Mouse (Mus musculus) neural tube, embryonic 11.5 days (tissue): ENCODE data around the gene Elk3. TPM values are rescaled to one million over a fixed set of nuclear protein-coding genes. Genes with fewer than 3 reads are reported as not detected.

Experiments
- ATAC-seq: fragments of 200-750 bp; cut with Nextera tagmentation; 2 replicates; pipeline ENCODE4 v1.8.0; 2017; ENCODE audit warnings: moderate number of reproducible peaks, mild to moderate bottlenecking, moderate TSS enrichment, moderate library complexity; ENCODE audit not compliant: insufficient read depth, low FRiP score, low TSS enrichment
- DNase-seq: peaks from one replicate; pipeline ENCODE4 v3.0.0-alpha.2; 2015; ENCODE audit warnings: low spot score
- H3K27ac ChIP-seq: fragments of 300-500 bp; sonication (generic); 2 replicates; pipeline ENCODE4 v1.5.1; 2014; ENCODE audit warnings: low read depth, mild to moderate bottlenecking, low read length
- H3K27me3 ChIP-seq: fragments of 300-500 bp; sonication (generic); 2 replicates; pipeline ENCODE4 v1.6.1; 2014; ENCODE audit warnings: mild to moderate bottlenecking, low read length, mixed read lengths; ENCODE audit not compliant: control insufficient read depth, insufficient read depth
- H3K36me3 ChIP-seq: fragments of 300-500 bp; sonication (generic); 2 replicates; pipeline ENCODE4 v1.6.1; 2014; ENCODE audit warnings: mild to moderate bottlenecking, low read length, moderate library complexity, mixed read lengths; ENCODE audit not compliant: control insufficient read depth, insufficient read depth
- H3K4me1 ChIP-seq: fragments of 300-500 bp; sonication (generic); 2 replicates; pipeline ENCODE4 v1.6.1; 2014; ENCODE audit warnings: low read length, mixed read lengths; ENCODE audit not compliant: control insufficient read depth, insufficient read depth
- H3K4me2 ChIP-seq: fragments of 300-500 bp; sonication (generic); 2 replicates; pipeline ENCODE4 v1.6.1; 2014; ENCODE audit warnings: low read depth, mild to moderate bottlenecking, moderate library complexity
- H3K4me3 ChIP-seq: fragments of 300-500 bp; sonication (generic); 2 replicates; pipeline ENCODE4 v1.5.1; 2014; ENCODE audit warnings: low read depth, low read length
- H3K9ac ChIP-seq: fragments of 300-500 bp; sonication (generic); 2 replicates; pipeline ENCODE4 v1.6.1; 2014; ENCODE audit warnings: mild to moderate bottlenecking, low read length
- H3K9me3 ChIP-seq: fragments of 300-500 bp; sonication (generic); 2 replicates; pipeline ENCODE4 v1.6.1; 2016; ENCODE audit warnings: low read length; ENCODE audit not compliant: control insufficient read depth
- WGBS: fragments of 180-500 bp; shearing (Covaris S2); extraction: QIAGEN DNeasy Blood & Tissue Kit; methylation state at CpG from one replicate; pipeline ENCODE4 v1.1.7; 2014; 5-methylcytosine and 5-hydroxymethylcytosine counted together
- polyA plus RNA-seq: library from polyadenylated mRNA; unstranded; fragments of >200 nt; fragmentation: Nextera tagmentation; extraction: Ambion mirVana; gene quantifications from 2 replicates; pipeline ENCODE4 v1.2.1, GENCODE M21; 2014

Elk3 gene
- polyA plus RNA-seq, 1 experiment from 2014 or later, result 21.9 TPM

- WGBS, result 64% methylated on average over 2 of the region's 2 CpGs
- Histone ChIP-seq H3K9me3 (no peaks in the 10 kb centered on the region), H3K36me3 (no peaks in the 10 kb centered on the region), H3K27me3 (no peaks in the 10 kb centered on the region), H3K4me2 (no peak overlapping the region), H3K4me3 (no peak overlapping the region), H3K9ac (no peak overlapping the region), H3K27ac (no peak overlapping the region), H3K4me1 (peaks cover 7% of the 10 kb centered on the region; the same call in 1 of the 2 replicates)
- DNase-seq (no peak), ATAC-seq (no peak)
These were observed 36.6 kb downstream of the Elk3 start for GRCm38 (mm10) chr10:93274277-93274696.

- WGBS, result 87% methylated on average over 14 of the region's 14 CpGs
- Histone ChIP-seq H3K9ac (no peak overlapping the region), H3K27ac (no peak overlapping the region), H3K36me3 (no peaks in the 10 kb centered on the region), H3K4me3 (no peak overlapping the region), H3K4me2 (no peak overlapping the region), H3K9me3 (no peaks in the 10 kb centered on the region), H3K4me1 (peaks cover 7% of the 10 kb centered on the region; the same call in 1 of the 2 replicates), H3K27me3 (no peaks in the 10 kb centered on the region)
- ATAC-seq (no peak), DNase-seq (no peak)
These were observed 37.7 kb downstream of the Elk3 start for GRCm38 (mm10) chr10:93272986-93273982.

GRCm38 (mm10) chr10:93271831-93272230 lies 39.1 kb downstream of the Elk3 start:
- 87% methylated on average over 7 of the region's 7 CpGs for WGBS

DNA sequence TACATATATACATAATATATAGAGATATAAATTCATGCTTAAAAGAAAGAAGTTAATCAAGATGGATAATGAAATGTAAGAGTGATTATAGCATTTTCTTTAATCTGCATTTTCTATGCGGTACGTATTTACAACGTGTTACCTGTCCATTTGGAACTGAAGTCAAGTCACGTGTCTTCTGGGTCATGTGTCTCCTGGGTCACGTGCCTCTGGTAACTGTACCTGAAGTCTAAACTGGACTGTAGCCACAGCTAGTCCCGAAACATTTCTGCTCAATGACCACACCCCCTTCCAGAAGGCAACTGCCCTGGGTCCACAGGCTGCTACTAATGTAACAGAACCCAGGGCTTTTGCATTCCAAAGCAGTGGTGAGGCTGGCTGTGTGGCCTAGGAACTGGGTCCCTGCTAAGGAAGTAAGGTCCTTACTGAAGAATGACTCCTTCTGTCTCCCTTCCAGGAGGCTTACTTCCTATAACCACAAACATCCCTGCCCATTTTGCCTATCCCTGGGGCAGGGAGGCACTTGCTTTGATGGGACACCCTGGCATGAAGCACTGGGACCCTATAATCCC lies 40.0 kb downstream of the Elk3 start:
- DNase-seq (no peak), ATAC-seq (no peak)
- H3K27ac ChIP-seq, result no peak overlapping the region
- 92% methylated on average over 6 of the region's 6 CpGs for WGBS
- H3K9me3 ChIP-seq, result no peaks in the 10 kb centered on the region
- peaks cover 3% of the 10 kb centered on the region; the same call in 1 of the 2 replicates for H3K4me1 ChIP-seq
- H3K4me2 ChIP-seq, result no peak overlapping the region
- no peak overlapping the region for H3K9ac ChIP-seq
- H3K4me3 ChIP-seq, result no peak overlapping the region
- no peaks in the 10 kb centered on the region for H3K36me3 ChIP-seq
- no peaks in the 10 kb centered on the region for H3K27me3 ChIP-seq

More at GRCm38 (mm10) chr10:93271831-93272230, 39.1 kb downstream of the Elk3 start:
- DNase-seq (no peak), ATAC-seq (no peak)
- Histone ChIP-seq H3K4me2 (no peak overlapping the region), H3K9ac (no peak overlapping the region), H3K9me3 (no peaks in the 10 kb centered on the region), H3K27me3 (no peaks in the 10 kb centered on the region), H3K27ac (no peak overlapping the region), H3K4me1 (peaks cover 3% of the 10 kb centered on the region; the same call in 1 of the 2 replicates), H3K4me3 (no peak overlapping the region), H3K36me3 (no peaks in the 10 kb centered on the region)

- Histone ChIP-seq H3K4me1 (peaks cover 3% of the 10 kb centered on the region; the same call in 1 of the 2 replicates), H3K9me3 (no peaks in the 10 kb centered on the region), H3K27ac (no peak overlapping the region), H3K9ac (no peak overlapping the region), H3K4me3 (no peak overlapping the region), H3K36me3 (peaks cover 2% of the 10 kb centered on the region), H3K27me3 (no peaks in the 10 kb centered on the region), H3K4me2 (no peak overlapping the region)
- WGBS, result 71% methylated on average over 4 of the region's 4 CpGs
- DNase-seq (no peak), ATAC-seq (no peak)
These were observed 41.2 kb downstream of the Elk3 start for GRCm38 (mm10) chr10:93269744-93270143.

DNA sequence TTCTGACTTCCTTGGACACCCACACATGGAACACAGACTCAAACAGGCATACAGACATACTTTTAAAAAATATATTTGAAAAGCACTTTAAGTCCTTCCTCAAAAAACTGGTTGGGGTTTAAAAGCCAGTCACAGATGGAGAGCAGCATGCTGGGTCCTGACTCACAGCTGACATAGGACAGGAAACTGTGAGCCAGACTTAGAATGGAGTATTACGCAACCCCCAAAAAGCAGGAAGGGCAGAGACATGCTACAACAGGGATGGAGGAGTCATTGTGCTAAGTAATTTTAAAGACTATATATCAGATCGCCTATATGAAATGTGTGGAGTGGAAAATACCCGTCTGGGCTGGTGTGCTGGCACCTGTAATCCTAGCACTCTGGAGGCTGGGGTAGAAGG lies 42.6 kb downstream of the Elk3 start:
- Histone ChIP-seq H3K27ac (no peak overlapping the region), H3K9me3 (no peaks in the 10 kb centered on the region), H3K27me3 (no peaks in the 10 kb centered on the region), H3K4me3 (no peak overlapping the region), H3K4me1 (no peaks in the 10 kb centered on the region), H3K36me3 (peaks cover 2% of the 10 kb centered on the region), H3K9ac (no peak overlapping the region), H3K4me2 (no peak overlapping the region)
- ATAC-seq, result no peak
- WGBS, result 94% methylated on average over 3 of the region's 3 CpGs
- no peak for DNase-seq

GRCm38 (mm10) chr10:93267509-93267908 lies 43.4 kb downstream of the Elk3 start:
- H3K27ac ChIP-seq, result no peak overlapping the region
- H3K9me3 ChIP-seq, result no peaks in the 10 kb centered on the region
- no peak for DNase-seq
- H3K36me3 ChIP-seq, result peaks cover 2% of the 10 kb centered on the region
- 92% methylated on average over 5 of the region's 5 CpGs for WGBS
- no peak for ATAC-seq
- H3K9ac ChIP-seq, result no peak overlapping the region
- H3K4me2 ChIP-seq, result no peak overlapping the region
- peaks cover under 1% of the 10 kb centered on the region; the same call in 1 of the 2 replicates for H3K4me1 ChIP-seq
- no peaks in the 10 kb centered on the region for H3K27me3 ChIP-seq
- H3K4me3 ChIP-seq, result no peak overlapping the region

- ATAC-seq, result no peak
- H3K27me3 ChIP-seq, result no peaks in the 10 kb centered on the region
- H3K4me1 ChIP-seq, result peaks cover 7% of the 10 kb centered on the region; the same call in 1 of the 2 replicates
- H3K9ac ChIP-seq, result no peak overlapping the region
- WGBS, result 94% methylated on average over 7 of the region's 7 CpGs
- no peak for DNase-seq
- no peak overlapping the region for H3K4me3 ChIP-seq
- H3K27ac ChIP-seq, result no peak overlapping the region
- H3K9me3 ChIP-seq, result no peaks in the 10 kb centered on the region
- H3K36me3 ChIP-seq, result peaks cover 2% of the 10 kb centered on the region
- no peak overlapping the region for H3K4me2 ChIP-seq
These were observed 44.4 kb downstream of the Elk3 start for GRCm38 (mm10) chr10:93266521-93266920.
